Mouse (Mus musculus) CD4-positive, CD25-positive, alpha-beta regulatory T cell, adult 4 months (primary cell): Measurements from ENCODE around the gene Gm14409. TPM values are rescaled to one million over a fixed set of nuclear protein-coding genes. Genes with fewer than 3 reads are reported as not detected.
"Not testable (repeated sequence)": the region's sequence is repeated elsewhere in the genome, so short reads cannot be mapped to it uniquely, and the experiment has no call there.

ENCODE experiments used
- ATAC-seq: one replicate; pipeline ENCODE4 v1.8.0; 2017
- polyA plus RNA-seq, 2 experiments: library from polyadenylated mRNA; unstranded; fragments of 100-300 nt; shearing (Covaris generic); gene quantifications; one replicate each; pipeline ENCODE4 v1.2.1; 2017

Gene Gm14409
- polyA plus RNA-seq = under 1 TPM in 1 of 2 experiments, not detected in 1; 0.54 TPM

DNA sequence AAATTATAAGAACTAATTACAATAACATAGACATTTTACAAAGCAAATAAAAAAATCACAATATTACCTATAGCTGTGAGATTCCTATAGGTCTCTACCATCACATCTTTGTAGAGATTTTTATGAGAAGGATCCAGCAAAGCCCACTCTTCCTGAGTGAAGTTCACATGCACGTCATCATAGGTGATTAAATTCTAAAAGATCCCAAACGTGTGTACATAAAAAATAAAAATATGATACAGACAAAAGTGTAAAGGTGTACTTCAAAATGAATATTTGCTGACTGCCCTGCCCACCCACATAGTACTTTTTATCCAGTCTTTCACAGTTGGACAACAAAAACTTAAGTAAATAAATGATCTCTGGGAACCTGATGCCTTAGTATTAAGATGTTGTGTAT is at the start of gene Gm14409:
Gm14409 (minus strand) TSS at position 101 of the 400 bp plus-strand sequence.
- ATAC-seq = not testable (repeated sequence)

DNA sequence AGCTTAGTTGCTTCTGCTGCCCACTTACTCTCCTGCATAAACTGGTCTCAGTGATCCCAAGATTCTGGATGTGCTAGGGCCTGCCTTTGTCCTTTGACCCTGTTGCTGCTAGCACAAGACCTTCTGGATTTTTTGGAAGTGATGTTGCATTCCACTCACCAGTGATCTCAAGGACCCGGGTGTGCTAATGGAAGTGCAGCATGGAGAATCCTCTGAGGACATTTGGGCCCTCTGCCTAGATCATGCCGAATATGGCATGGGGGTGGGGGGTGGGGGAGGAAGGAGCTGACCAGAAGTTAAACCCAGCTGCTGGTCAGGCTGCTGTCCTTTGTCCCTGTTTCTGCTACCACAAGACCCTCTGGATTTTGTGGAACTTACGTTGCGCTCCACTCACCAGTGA is 42.8 kb upstream of the Gm14409 start:
- not testable (repeated sequence) for ATAC-seq

DNA sequence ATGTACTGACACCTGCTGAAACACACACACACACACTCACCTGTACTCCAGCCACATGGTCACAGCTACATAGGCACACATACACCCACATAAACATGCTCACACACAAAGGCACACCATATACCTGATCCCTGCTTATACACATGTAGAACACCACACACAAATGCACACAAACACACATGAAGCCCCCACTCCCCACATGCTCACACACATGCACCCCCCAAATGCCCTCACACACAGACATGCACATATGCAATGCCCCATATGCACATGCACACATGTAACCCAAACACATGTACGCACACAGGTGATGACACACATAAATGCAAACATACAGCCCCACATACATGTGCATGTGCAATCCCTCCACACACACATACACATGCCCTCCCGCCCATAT is 38.1 kb upstream of the Gm14409 start:
- ATAC-seq = not testable (repeated sequence)

DNA sequence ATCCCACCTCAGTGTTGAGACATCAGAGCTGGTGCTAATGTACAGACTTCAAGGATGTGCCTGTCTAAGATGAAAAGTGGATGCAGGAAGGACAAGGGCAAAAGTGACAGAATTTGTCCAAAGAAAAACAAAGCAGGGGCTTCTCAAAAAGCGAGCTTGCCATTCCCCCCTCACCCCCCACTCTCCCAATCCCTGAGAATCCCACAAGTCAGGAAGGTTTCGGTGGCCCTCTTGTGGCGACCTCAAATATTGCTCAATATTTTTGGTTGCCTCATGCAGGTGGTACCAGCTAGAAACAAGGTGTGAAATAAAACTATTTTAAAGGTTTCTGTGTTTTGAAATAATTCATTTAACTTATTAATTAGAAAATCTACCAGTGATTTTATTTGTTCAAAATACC is 16.9 kb upstream of the Gm14409 start:
- not testable (repeated sequence) for ATAC-seq

DNA sequence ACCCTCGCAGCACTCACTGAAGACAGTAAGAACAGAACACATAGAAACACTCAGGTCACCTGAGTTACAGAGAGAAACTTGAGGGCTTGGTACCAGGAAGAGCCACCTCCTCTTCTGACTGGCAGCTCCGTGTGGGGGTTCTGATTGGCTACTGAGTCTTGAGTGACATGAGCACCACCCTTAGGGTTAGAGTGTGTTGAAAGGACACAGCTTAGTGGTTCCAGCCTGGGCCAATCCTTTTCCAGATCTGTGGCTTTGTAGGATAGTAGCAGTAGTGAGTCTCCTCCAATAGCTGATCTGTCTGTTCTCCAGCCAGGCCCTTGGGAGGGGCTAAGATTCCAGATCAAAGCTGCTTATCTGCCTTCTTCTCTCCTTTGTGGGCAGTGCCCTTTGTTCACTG is 10.9 kb upstream of the Gm14409 start:
- not testable (repeated sequence) for ATAC-seq

DNA sequence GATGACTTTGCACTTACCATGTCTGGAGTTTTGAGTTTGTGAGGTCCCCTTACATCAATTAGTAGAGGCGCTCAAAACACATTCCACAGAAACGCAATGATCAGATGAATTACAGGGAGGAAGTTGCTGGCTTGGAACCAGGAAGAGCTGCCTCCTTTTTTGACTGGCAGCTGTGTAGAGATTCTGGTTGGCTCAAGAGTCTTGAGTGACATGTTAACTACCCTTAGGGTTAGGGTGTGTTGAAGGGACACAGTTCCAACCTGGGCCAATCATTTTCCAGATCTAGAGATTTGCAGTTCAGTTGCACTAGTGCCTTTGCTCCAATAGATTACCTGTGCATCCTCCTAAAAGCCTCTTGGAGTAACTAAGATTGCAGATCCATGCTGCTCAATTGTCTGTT is 5.4 kb upstream of the Gm14409 start:
- ATAC-seq = not testable (repeated sequence)

DNA sequence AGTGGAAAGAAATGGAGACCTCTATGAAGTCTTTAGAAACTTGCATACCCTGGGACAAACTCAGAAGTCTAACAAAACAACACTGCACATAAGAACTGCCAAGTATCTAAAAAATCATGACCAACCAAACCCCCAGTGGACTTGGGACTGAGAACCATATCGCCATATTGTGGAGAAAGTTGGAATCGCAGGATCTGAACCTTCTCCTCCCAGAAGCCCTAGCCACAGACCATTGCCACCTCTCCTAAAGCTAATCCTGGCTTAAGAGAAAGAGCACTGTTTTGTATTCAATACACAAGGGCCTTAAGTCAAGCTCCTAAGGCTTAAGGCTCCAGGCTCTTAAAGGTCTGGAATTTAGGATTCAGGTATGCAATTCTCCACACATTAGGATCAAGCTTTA is 19.4 kb downstream of the Gm14409 start:
- not testable (repeated sequence) for ATAC-seq

DNA sequence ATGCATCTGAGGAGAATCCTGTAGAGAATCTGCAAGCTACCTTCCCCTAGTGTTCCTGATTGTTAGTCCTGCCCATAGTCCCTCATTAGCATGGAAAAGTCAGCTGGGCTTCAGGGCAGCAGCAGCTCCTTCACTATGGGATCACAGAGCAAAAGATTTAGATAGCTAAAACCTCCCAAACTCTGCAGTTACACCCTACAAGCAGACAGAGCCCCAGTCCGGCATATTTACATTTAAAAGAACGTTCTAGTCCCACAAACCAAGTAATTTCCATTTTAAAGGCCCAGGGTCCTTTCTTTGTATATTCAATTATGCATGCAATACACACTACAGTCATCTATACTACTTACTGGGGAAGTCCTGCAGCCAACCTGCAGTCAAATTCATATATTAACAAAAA is 36.4 kb downstream of the Gm14409 start:
- ATAC-seq = not testable (repeated sequence)

Other genes with a start within 250 kb of the Gm14409 start
- gene Gm14401, start 192.7 kb downstream of the Gm14409 start, polyA plus RNA-seq = not detected
- 10 to 100 TPM in 1 of 2 experiments, 1 to 10 TPM in 1; 6.1 to 15.9 TPM for gene Gm14410, start 60.6 kb downstream of the Gm14409 start, polyA plus RNA-seq
- not detected for gene Gm14412, start 57.3 kb upstream of the Gm14409 start, polyA plus RNA-seq
- not detected for gene Gm14418, start 131.3 kb upstream of the Gm14409 start, polyA plus RNA-seq
- 1 to 10 TPM; 7.6 TPM for gene Zfp970, start 197.7 kb upstream of the Gm14409 start, polyA plus RNA-seq
- under 1 TPM in 1 of 2 experiments, not detected in 1; 0.63 TPM for gene Gm14403, start 231.2 kb upstream of the Gm14409 start, polyA plus RNA-seq